Mouse (Mus musculus) testis, adult 10 weeks (tissue): ENCODE measurements around the gene Timm23. TPM values are rescaled to one million over a fixed set of nuclear protein-coding genes. Genes with fewer than 3 reads are reported as not detected.

Experiments used
- polyA plus RNA-seq: library from polyadenylated mRNA; stranded (reverse); fragments of 350-450 nt; fragmentation: Illumina TruSeq; extraction: RNeasy Lipid Tissue Mini Kit (QIAGEN cat#74804); gene quantifications from one replicate; pipeline ENCODE4 v1.2.3, GENCODE M21; 2014; ENCODE audit warnings: low read depth, low replicate concordance

Timm23 gene
- polyA plus RNA-seq: 131 TPM

GRCm38 (mm10) chr14:32201791-32202451, at the start of gene Timm23, which contains the start of gene Parg:
Gene Timm23, minus strand, starts transcription at chr14:32201898.
Gene Parg, plus strand, starts transcription at chr14:32201949.

GRCm38 (mm10) chr14:32159690-32160246, 41.9 kb downstream of the Timm23 start, which contains the start of gene Ncoa4:
Gene Ncoa4, plus strand, starts transcription at chr14:32159865.

GRCm38 (mm10) chr14:32141723-32142122, 60.0 kb downstream of the Timm23 start, which contains the start of gene Msmb:
Gene Msmb, plus strand, starts transcription at chr14:32142023.

Other genes starting within 250 kb of the Timm23 start
- gene Galnt15, start 172.9 kb downstream of the Timm23 start, polyA plus RNA-seq: 0.81 TPM
- 48.7 TPM for gene Oxnad1, start 116.5 kb downstream of the Timm23 start, polyA plus RNA-seq
- 94.1 TPM for gene Dph3, start 116.2 kb downstream of the Timm23 start, polyA plus RNA-seq
- gene Msmb, start 59.9 kb downstream of the Timm23 start, polyA plus RNA-seq: not detected
- 391 TPM for gene Ncoa4, start 42.0 kb downstream of the Timm23 start, polyA plus RNA-seq
- gene Parg, start 51 bp upstream of the Timm23 start, polyA plus RNA-seq: 41.9 TPM
- gene Ogdhl, start 120.1 kb upstream of the Timm23 start, polyA plus RNA-seq: 2.7 TPM
- 44.3 TPM for gene 1700024G13Rik, start 186.5 kb upstream of the Timm23 start, polyA plus RNA-seq